Mouse (Mus musculus): ENCODE data around the gene Fryl. TPM values are rescaled to one million over a fixed set of nuclear protein-coding genes. Genes with fewer than 3 reads are reported as not detected.

The Fryl gene
- polyA plus RNA-seq, 1 experiment = 157 TPM

- peak; percentile 89 for TF ChIP-seq CTCF (IDR thresholded peaks at IDR 0.05; ENCODE audit: control insufficient read depth, insufficient read depth, low read length)
- peak; percentile 15; the same call in 1 of the 2 replicates for TF ChIP-seq POLR2A (IDR thresholded peaks at IDR 0.05; ENCODE audit: borderline replicate concordance, control insufficient read depth, low read depth, low read length)
- 58% methylated on average over 15 of the region's 15 CpGs for WGBS
- Histone ChIP-seq H3K4me3 (replicated peaks; ENCODE audit: control insufficient read depth, low read depth, low read length) (no peak overlapping the region), H3K4me1 (ENCODE audit: control insufficient read depth, insufficient read depth, low read length) (no peaks in the 10 kb centered on the region), H3K27ac (ENCODE audit: control insufficient read depth, insufficient read depth, low read depth, low read length, poor library complexity) (no peak overlapping the region)
Measured at GRCm38 (mm10) chr5:73071319-73071718, 185.1 kb downstream of the Fryl start.

GRCm38 (mm10) chr5:73066946-73067345 is 189.5 kb downstream of the Fryl start:
- WGBS = 78% methylated on average over 6 of the region's 6 CpGs
- no peak overlapping the region for H3K27ac ChIP-seq (ENCODE audit: control insufficient read depth, insufficient read depth, low read depth, low read length, poor library complexity)
- no peaks in the 10 kb centered on the region; the same call in 1 of the 2 replicates for H3K4me1 ChIP-seq (ENCODE audit: control insufficient read depth, insufficient read depth, low read length)
- TF ChIP-seq POLR2A (IDR thresholded peaks at IDR 0.05; ENCODE audit: borderline replicate concordance, control insufficient read depth, low read depth, low read length) = no peak
- no peak for TF ChIP-seq CTCF (IDR thresholded peaks at IDR 0.05; ENCODE audit: control insufficient read depth, insufficient read depth, low read length)
- no peak overlapping the region for H3K4me3 ChIP-seq (replicated peaks; ENCODE audit: control insufficient read depth, low read depth, low read length)

- H3K27ac ChIP-seq (ENCODE audit: control insufficient read depth, insufficient read depth, low read depth, low read length, poor library complexity) = no peak overlapping the region
- no peak for TF ChIP-seq POLR2A (IDR thresholded peaks at IDR 0.05; ENCODE audit: borderline replicate concordance, control insufficient read depth, low read depth, low read length)
- no peak for TF ChIP-seq CTCF (IDR thresholded peaks at IDR 0.05; ENCODE audit: control insufficient read depth, insufficient read depth, low read length)
- H3K4me1 ChIP-seq (ENCODE audit: control insufficient read depth, insufficient read depth, low read length) = no peaks in the 10 kb centered on the region; the same call in 1 of the 2 replicates
- 81% methylated on average over 13 of the region's 13 CpGs for WGBS
- no peak overlapping the region for H3K4me3 ChIP-seq (replicated peaks; ENCODE audit: control insufficient read depth, low read depth, low read length)
Measured at GRCm38 (mm10) chr5:73063768-73064669, 192.4 kb downstream of the Fryl start.

GRCm38 (mm10) chr5:73061506-73062155 is 194.8 kb downstream of the Fryl start:
- H3K27ac ChIP-seq (ENCODE audit: control insufficient read depth, insufficient read depth, low read depth, low read length, poor library complexity) = no peak overlapping the region
- no peak overlapping the region for H3K4me3 ChIP-seq (replicated peaks; ENCODE audit: control insufficient read depth, low read depth, low read length)
- WGBS = 93% methylated on average over 11 of the region's 11 CpGs
- TF ChIP-seq CTCF (IDR thresholded peaks at IDR 0.05; ENCODE audit: control insufficient read depth, insufficient read depth, low read length) = no peak
- TF ChIP-seq POLR2A (IDR thresholded peaks at IDR 0.05; ENCODE audit: borderline replicate concordance, control insufficient read depth, low read depth, low read length) = no peak
- no peaks in the 10 kb centered on the region; the same call in 1 of the 2 replicates for H3K4me1 ChIP-seq (ENCODE audit: control insufficient read depth, insufficient read depth, low read length)

- TF ChIP-seq CTCF (IDR thresholded peaks at IDR 0.05; ENCODE audit: control insufficient read depth, insufficient read depth, low read length) (no peak), POLR2A (IDR thresholded peaks at IDR 0.05; ENCODE audit: borderline replicate concordance, control insufficient read depth, low read depth, low read length) (no peak)
- Histone ChIP-seq H3K4me1 (ENCODE audit: control insufficient read depth, insufficient read depth, low read length) (no peaks in the 10 kb centered on the region), H3K4me3 (replicated peaks; ENCODE audit: control insufficient read depth, low read depth, low read length) (no peak overlapping the region), H3K27ac (ENCODE audit: control insufficient read depth, insufficient read depth, low read depth, low read length, poor library complexity) (no peak overlapping the region)
- 94% methylated on average over 5 of the region's 5 CpGs for WGBS
Measured at GRCm38 (mm10) chr5:73056937-73057336, 199.5 kb downstream of the Fryl start.

- 89% methylated on average over 6 of the region's 6 CpGs for WGBS
- no peak overlapping the region for H3K27ac ChIP-seq (ENCODE audit: control insufficient read depth, insufficient read depth, low read depth, low read length, poor library complexity)
- TF ChIP-seq CTCF (IDR thresholded peaks at IDR 0.05; ENCODE audit: control insufficient read depth, insufficient read depth, low read length) = peak; percentile 60
- TF ChIP-seq POLR2A (IDR thresholded peaks at IDR 0.05; ENCODE audit: borderline replicate concordance, control insufficient read depth, low read depth, low read length) = no peak
- H3K4me1 ChIP-seq (ENCODE audit: control insufficient read depth, insufficient read depth, low read length) = no peaks in the 10 kb centered on the region
- no peak overlapping the region for H3K4me3 ChIP-seq (replicated peaks; ENCODE audit: control insufficient read depth, low read depth, low read length)
Measured at GRCm38 (mm10) chr5:73056457-73056856, 200.0 kb downstream of the Fryl start.

- no peaks in the 10 kb centered on the region for H3K4me1 ChIP-seq (ENCODE audit: control insufficient read depth, insufficient read depth, low read length)
- H3K4me3 ChIP-seq (replicated peaks; ENCODE audit: control insufficient read depth, low read depth, low read length) = no peak overlapping the region
- H3K27ac ChIP-seq (ENCODE audit: control insufficient read depth, insufficient read depth, low read depth, low read length, poor library complexity) = no peak overlapping the region
- WGBS = 92% methylated on average over 8 of the region's 8 CpGs
- no peak for TF ChIP-seq POLR2A (IDR thresholded peaks at IDR 0.05; ENCODE audit: borderline replicate concordance, control insufficient read depth, low read depth, low read length)
- TF ChIP-seq CTCF (IDR thresholded peaks at IDR 0.05; ENCODE audit: control insufficient read depth, insufficient read depth, low read length) = no peak
Measured at GRCm38 (mm10) chr5:73053933-73054332, 202.5 kb downstream of the Fryl start.

- Histone ChIP-seq H3K4me3 (replicated peaks; ENCODE audit: control insufficient read depth, low read depth, low read length) (no peak overlapping the region), H3K27ac (ENCODE audit: control insufficient read depth, insufficient read depth, low read depth, low read length, poor library complexity) (no peak overlapping the region), H3K4me1 (ENCODE audit: control insufficient read depth, insufficient read depth, low read length) (no peaks in the 10 kb centered on the region)
- WGBS = 92% methylated on average over 7 of the region's 7 CpGs
- TF ChIP-seq CTCF (IDR thresholded peaks at IDR 0.05; ENCODE audit: control insufficient read depth, insufficient read depth, low read length) = no peak
- TF ChIP-seq POLR2A (IDR thresholded peaks at IDR 0.05; ENCODE audit: borderline replicate concordance, control insufficient read depth, low read depth, low read length) = no peak
Measured at GRCm38 (mm10) chr5:73047651-73048245, 208.7 kb downstream of the Fryl start.

All from bone marrow, adult 2 months (tissue).